Mouse (Mus musculus) left cerebral cortex, adult 9 months (tissue): ENCODE data around the gene Egfl7.

ENCODE experiments used
- DNase-seq, 2 experiments: peaks; one replicate each; pipeline ENCODE4 v3.0.0; 2022; ENCODE audit warnings: low spot score in 2 of 2

Gene Egfl7

GRCm38 (mm10) chr2:26638572-26638971 is 58.8 kb downstream of the Egfl7 start:
- no peak for DNase-seq

- no peak for DNase-seq
Measured at GRCm38 (mm10) chr2:26639083-26639482, 59.3 kb downstream of the Egfl7 start.

- peak; percentile 79 to 97 for DNase-seq
Measured at GRCm38 (mm10) chr2:26639838-26640830, 60.3 kb downstream of the Egfl7 start.

- no peak for DNase-seq
Measured at GRCm38 (mm10) chr2:26641006-26641647, 61.3 kb downstream of the Egfl7 start.
